Mouse (Mus musculus): ENCODE data around the gene Apol6.

DNA sequence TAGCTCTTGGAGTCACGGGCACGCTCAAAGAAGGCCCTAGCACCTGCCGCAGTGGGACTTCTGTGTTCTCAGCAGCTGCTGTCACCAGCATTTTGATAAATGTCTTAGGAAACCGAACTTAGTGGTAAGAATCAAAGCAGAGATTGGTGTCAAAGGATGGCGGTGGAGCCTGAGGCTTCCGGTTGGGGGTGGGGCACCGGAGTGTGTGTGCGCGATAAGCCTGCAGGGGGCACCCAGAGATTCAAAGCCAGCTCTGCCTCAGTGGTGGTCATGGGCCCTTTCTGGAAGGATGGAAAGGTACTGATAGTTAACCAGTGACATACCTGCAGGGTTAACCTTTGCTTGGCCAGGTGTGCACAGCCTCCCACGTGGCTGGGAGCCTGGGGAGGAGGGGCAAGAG is 27.0 kb downstream of the Apol6 start:
- TF ChIP-seq CTCF (IDR thresholded peaks at IDR 0.05) = peak; percentile 61
- TF ChIP-seq EP300 (IDR thresholded peaks at IDR 0.05) = no peak
